Mouse (Mus musculus) lung, embryonic 16.5 days (tissue): ENCODE data around the gene Oard1. TPM values are rescaled to one million over a fixed set of nuclear protein-coding genes. Genes with fewer than 3 reads are reported as not detected.
A peak's percentile ranks its signal among the peaks of the same experiment; 100 is the strongest.

Experiments used
- ATAC-seq: fragments of 200-750 bp; cut with Nextera tagmentation; 2 replicates; pipeline ENCODE4 v1.8.0; 2017; ENCODE audit warnings: low read depth, mild to moderate bottlenecking, moderate library complexity
- H3K27ac ChIP-seq: fragments of 300-500 bp; sonication (generic); 2 replicates; pipeline ENCODE4 v1.5.1; 2014; ENCODE audit warnings: mild to moderate bottlenecking, control low read depth, low read length
- H3K27me3 ChIP-seq: fragments of 300-500 bp; sonication (generic); 2 replicates; pipeline ENCODE4 v1.6.1; 2014; ENCODE audit warnings: low read depth, low read length, mixed read lengths; ENCODE audit not compliant: control insufficient read depth, insufficient read depth
- H3K36me3 ChIP-seq: fragments of 300-500 bp; sonication (generic); 2 replicates; pipeline ENCODE4 v1.6.1; 2014; ENCODE audit warnings: low read length; ENCODE audit not compliant: control insufficient read depth, insufficient read depth
- H3K4me1 ChIP-seq: fragments of 300-500 bp; sonication (generic); replicated peaks from 2 replicates; pipeline ENCODE4 v1.6.1; 2014; ENCODE audit warnings: low read length, mixed read lengths; ENCODE audit not compliant: control insufficient read depth, insufficient read depth
- H3K4me2 ChIP-seq: fragments of 300-500 bp; sonication (generic); 2 replicates; pipeline ENCODE4 v1.6.1; 2014; ENCODE audit warnings: low read depth, low read length, control low read depth
- H3K4me3 ChIP-seq: fragments of 300-500 bp; sonication (generic); 2 replicates; pipeline ENCODE4 v1.5.1; 2014; ENCODE audit warnings: mild to moderate bottlenecking, low read length, control low read depth
- H3K9ac ChIP-seq: fragments of 300-500 bp; sonication (generic); 2 replicates; pipeline ENCODE4 v1.6.1; 2014; ENCODE audit warnings: low read length, control low read depth
- H3K9me3 ChIP-seq: fragments of 300-500 bp; sonication (generic); 2 replicates; pipeline ENCODE4 v1.6.1; 2016; ENCODE audit warnings: low read length; ENCODE audit not compliant: control insufficient read depth
- WGBS: fragments of 180-500 bp; shearing (Covaris S2); extraction: QIAGEN DNeasy Blood & Tissue Kit; methylation state at CpG from one replicate; pipeline ENCODE4 v1.1.7; 2014; 5-methylcytosine and 5-hydroxymethylcytosine counted together
- polyA plus RNA-seq: library from polyadenylated mRNA; unstranded; fragments of >200 nt; fragmentation: Nextera tagmentation; extraction: Ambion mirVana; gene quantifications from 2 replicates; pipeline ENCODE4 v1.2.1, GENCODE M21; 2015

The Oard1 gene
- polyA plus RNA-seq, 1 experiment from 2014 or later: 67.8 TPM

DNA sequence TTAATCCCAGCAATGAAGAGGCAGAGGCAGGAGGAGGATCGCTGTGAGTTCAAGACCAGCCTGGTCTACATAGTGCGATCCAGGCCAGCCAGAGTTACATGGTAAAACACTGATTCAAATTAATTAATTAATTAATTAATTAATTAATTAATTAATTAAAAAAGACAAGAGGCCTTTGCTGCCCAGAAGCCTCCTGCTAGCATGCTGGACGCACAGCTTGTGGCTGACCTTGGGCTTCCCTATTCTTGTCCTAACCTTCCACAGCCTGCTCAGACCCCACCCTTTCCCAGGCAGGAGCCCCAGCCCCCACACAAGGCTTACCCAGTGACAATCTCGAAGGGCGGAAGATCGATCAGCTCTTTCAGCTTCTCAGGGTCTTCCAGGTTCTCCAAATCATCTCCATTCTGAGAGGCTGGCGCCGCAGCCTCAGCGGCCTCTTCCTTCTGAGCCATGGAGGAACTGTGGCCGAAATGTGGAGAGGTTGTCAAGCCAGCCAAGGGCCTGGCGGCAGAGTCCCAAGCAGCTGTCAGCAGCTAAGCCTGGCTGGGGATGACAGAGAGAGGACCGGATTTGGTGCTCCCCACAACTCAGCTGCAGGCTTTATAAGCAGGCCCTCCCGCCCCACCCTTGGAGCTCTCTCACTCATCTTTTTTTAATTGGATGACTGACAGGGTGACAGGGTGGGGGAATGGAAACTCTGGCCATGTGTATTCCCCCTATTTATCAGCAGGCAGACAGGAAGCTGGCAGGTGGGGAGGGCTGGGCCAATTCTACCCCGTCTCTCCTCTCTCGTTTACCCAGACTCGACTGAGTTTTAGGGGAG, 22.6 kb downstream of the Oard1 start, which contains the start of gene Apobec2:
TSS of gene Apobec2 (minus strand) at position 773 of the 823 bp plus-strand sequence.
- 47% methylated on average over 16 of the region's 16 CpGs for WGBS
- Histone ChIP-seq H3K4me1 (peaks cover 29% of the 10 kb centered on the region), H3K9ac (peak within 1 kb of the TSS; percentile 40; the same call in 1 of the 2 replicates)

DNA sequence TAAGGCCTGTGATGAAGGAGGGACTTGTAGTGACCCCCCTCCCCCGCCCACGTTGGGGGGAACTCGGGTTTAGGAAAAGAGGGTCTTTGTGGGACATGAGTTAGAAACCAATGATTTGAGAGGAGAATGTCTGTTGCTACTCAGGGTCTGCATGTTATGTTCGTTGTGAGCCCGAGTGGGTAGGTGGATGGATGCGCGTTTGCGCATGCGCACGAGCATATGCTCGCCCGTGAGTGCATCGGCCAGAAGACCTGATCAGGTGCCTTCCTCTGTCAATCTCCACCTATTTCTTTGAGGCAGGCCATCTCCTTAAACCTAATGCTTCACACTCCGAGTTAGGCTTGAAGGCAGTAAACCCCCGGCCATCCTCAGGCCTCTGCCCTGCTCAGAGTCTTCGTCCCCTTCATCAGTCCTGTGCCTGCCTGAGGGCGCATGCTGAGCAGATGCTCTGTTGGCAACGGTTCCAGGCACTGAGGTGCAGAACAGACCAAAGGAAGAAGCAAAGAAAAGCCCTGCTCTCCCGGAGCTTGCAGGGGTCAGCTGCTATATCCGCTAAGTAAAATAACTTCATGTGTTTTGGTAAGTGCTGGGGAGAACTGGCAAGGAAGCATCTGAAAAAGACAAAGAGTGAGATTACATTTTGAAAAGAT, 23.3 kb downstream of the Oard1 start:
- H3K9ac ChIP-seq: no peak overlapping the region
- no peak overlapping the region for H3K4me2 ChIP-seq
- no peaks in the 10 kb centered on the region for H3K9me3 ChIP-seq
- no peak overlapping the region for H3K27ac ChIP-seq
- H3K36me3 ChIP-seq: no peaks in the 10 kb centered on the region
- no peak overlapping the region for H3K4me3 ChIP-seq
- H3K27me3 ChIP-seq: no peaks in the 10 kb centered on the region
- WGBS: 67% methylated on average over 20 of the region's 20 CpGs
- ATAC-seq: no peak
- H3K4me1 ChIP-seq: peaks cover 28% of the 10 kb centered on the region

More for the DNA sequence above, 22.6 kb downstream of the Oard1 start, which contains the start of gene Apobec2:
- no peaks in the 10 kb centered on the region for H3K36me3 ChIP-seq
- no peaks in the 10 kb centered on the region for H3K27me3 ChIP-seq
- 0 out of 2 replicates have a peak within 1 kb of the TSS, but pooled peaks have one; percentile 15 for H3K27ac ChIP-seq
- no peaks in the 10 kb centered on the region for H3K9me3 ChIP-seq
- peak; percentile 44 for ATAC-seq
- no peak within 1 kb of the TSS for H3K4me3 ChIP-seq
- no peak within 1 kb of the TSS for H3K4me2 ChIP-seq

DNA sequence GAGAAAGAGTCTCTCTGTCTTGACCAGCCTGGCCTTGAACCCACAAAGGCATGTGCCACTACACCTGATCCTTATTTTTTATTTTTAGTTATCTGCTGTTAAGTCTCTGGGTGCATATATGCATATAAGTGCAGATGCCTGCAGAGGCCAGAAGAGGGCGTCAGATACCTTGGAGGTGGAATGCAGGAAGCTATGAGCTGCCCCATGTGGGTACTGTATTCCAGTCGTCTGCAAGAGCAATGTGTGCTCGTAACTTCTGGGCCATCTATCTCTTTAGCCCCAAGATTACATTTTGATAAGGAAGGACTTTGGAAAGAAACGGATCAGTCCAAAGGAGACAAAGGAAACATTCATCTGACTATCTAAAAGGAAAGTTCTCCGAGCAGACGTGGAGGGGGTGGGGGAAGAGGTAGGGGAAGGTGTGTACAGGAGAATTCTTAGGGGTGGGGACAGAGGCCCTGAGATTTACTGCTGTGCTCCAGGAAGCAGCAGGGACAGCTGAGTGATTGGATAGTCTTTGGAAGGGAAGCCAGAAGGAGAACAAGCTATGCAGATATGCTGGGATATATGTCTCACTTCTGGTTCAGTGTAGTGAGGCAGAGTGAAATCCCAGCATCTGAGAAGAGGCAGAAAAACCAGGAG, 24.0 kb downstream of the Oard1 start:
- H3K9me3 ChIP-seq: no peaks in the 10 kb centered on the region
- H3K27me3 ChIP-seq: no peaks in the 10 kb centered on the region
- H3K9ac ChIP-seq: no peak overlapping the region
- 41% methylated on average over 6 of the region's 6 CpGs for WGBS
- no peak overlapping the region for H3K27ac ChIP-seq
- no peak overlapping the region for H3K4me3 ChIP-seq
- H3K4me1 ChIP-seq: peaks cover 28% of the 10 kb centered on the region
- H3K4me2 ChIP-seq: no peak overlapping the region
- no peak for ATAC-seq
- H3K36me3 ChIP-seq: no peaks in the 10 kb centered on the region

DNA sequence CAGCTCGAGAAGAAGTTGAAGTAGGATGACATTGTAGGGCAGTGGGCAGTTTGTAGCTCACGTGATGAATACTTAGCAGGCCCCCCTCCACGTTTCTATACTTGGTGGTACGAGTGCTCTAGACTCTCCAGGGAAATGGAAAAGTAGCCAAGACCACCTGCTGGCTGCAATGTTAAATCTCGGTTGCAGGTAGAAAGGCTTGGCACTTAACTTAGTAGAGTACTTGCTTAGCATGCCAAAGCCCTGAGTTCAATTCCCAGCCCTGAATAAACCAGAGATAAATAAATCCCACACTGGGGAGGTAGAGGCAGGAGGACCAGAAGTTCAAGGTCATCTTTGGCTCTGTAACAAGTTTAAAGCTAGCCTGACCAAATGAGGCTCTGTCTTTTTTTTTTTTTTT, 24.7 kb downstream of the Oard1 start:
- ATAC-seq: no peak
- Histone ChIP-seq H3K27ac (no peak overlapping the region), H3K4me3 (no peak overlapping the region), H3K4me1 (peaks cover 28% of the 10 kb centered on the region), H3K36me3 (no peaks in the 10 kb centered on the region), H3K27me3 (no peaks in the 10 kb centered on the region), H3K9me3 (no peaks in the 10 kb centered on the region), H3K9ac (no peak overlapping the region), H3K4me2 (no peak overlapping the region)
- 68% methylated on average over 5 of the region's 5 CpGs for WGBS

DNA sequence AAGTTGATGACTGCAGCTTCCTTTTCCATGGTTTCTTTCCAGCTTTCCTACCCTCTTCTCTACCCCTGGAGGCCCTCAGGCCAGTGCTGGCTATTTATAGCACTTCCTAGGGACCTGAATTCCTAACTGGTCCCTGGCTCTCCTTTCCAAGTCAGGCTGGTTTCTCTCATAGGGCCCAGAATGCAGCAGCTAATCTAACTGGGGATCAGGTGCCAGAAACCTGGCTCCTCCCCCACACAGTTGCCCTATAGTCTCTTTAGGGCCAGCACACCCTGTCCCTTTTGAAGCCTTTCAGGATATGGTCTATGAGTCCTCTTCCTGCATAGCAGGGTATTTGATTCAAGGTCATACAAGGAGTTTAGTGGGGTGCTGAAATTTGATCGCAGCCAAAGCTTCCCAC, 26.7 kb downstream of the Oard1 start:
- no peaks in the 10 kb centered on the region for H3K9me3 ChIP-seq
- no peaks in the 10 kb centered on the region for H3K36me3 ChIP-seq
- no peaks in the 10 kb centered on the region for H3K27me3 ChIP-seq
- H3K4me2 ChIP-seq: no peak overlapping the region
- 45% methylated on average over 1 of the region's 1 CpGs for WGBS
- H3K9ac ChIP-seq: no peak overlapping the region
- no peak for ATAC-seq
- peak overlapping the region; percentile 50; the same call in 1 of the 2 replicates for H3K27ac ChIP-seq
- peaks cover 17% of the 10 kb centered on the region for H3K4me1 ChIP-seq
- H3K4me3 ChIP-seq: no peak overlapping the region

DNA sequence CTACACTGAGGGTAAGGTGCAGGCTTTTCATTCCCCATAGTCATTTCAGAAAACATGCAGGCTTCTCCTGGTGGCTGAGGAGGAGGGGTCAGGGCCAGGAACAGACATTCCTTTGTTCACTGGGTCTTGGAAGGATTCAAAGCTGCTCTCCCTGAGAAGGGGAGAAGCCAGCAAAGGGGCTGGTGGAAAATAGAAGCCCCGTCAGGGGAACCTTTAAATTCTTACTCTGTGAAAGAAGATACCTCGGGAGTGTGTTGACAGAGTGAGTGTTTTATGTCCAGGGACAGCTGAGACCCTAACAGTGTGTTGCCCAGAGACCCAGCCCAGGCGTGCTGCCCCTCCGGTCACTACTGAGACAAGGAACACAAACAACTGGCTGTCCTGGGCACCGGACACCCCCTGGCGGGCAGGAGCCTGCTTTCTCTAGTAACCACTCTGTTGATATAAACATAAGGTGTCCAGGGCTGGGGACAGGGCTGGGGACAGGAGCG, 27.7 kb downstream of the Oard1 start:
- Histone ChIP-seq H3K4me3 (no peak overlapping the region), H3K36me3 (no peaks in the 10 kb centered on the region), H3K9ac (no peak overlapping the region), H3K9me3 (no peaks in the 10 kb centered on the region), H3K27ac (peak overlapping the region; percentile 50), H3K27me3 (no peaks in the 10 kb centered on the region), H3K4me1 (peaks cover 14% of the 10 kb centered on the region), H3K4me2 (no peak overlapping the region)
- ATAC-seq: peak; percentile 34
- WGBS: 15% methylated on average over 7 of the region's 7 CpGs

DNA sequence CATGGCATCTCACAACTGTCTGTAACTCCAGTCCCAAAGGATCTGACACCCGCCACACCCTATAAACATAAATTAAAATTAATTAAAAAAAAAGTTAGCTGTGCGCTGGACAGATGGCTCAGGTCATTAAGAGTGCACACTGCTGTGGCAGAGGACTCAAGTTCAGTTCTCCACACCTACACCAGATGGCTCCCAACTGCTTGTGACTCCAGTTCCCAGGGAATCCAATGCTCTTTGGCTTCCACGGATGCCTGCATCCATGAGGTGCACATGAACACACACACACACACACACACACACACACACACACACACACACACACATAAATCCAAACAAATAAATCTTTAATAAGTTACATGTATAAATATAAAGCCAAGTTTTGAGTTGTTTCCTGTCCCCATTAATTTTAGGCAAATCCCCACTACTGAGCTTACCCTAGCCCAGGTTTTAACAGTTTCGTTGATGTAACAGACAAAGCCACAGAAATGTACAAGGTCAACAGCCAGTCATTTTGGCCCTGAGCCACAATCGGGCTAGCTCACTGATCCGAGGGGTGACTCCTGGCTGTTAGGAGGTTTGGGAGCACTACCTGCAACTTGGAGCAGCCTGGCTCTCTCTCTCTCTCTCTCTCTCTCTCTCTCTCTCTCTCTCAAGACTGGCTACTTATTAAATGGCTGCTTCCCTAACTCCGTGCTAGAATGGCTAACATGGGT, 33.1 kb downstream of the Oard1 start:
- no peak overlapping the region for H3K4me2 ChIP-seq

DNA sequence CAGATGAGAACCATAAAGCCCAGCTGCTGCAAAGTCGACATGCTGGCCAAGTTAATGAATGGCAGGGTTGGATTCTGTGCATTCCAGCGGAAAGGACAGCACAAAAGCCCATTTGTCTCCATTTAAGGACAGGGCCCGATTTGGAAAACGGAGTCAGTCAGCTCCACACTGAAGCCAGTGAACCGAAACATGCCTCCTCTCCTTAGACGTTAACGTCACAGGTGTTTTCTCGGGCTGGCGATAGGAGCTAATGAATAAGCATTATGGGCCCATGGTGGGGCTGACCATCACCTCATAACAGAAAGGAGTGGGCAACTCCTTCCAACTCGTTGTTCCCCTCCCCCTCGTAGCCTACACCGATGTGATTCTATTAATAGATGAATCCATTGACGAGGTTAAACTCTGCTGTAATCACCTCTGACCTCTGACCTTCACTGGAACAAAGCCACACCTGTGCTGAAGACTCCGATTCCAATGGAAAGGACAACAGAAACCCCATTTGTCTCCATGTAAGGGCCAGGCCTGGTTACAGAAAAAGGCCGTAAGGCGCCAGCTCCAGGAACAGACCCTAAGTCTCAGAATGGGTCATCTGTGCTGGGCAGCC, 33.8 kb downstream of the Oard1 start:
- Histone ChIP-seq H3K36me3 (no peaks in the 10 kb centered on the region), H3K9me3 (no peaks in the 10 kb centered on the region), H3K27me3 (no peaks in the 10 kb centered on the region), H3K4me1 (no peaks in the 10 kb centered on the region), H3K27ac (no peak overlapping the region), H3K9ac (no peak overlapping the region), H3K4me2 (no peak overlapping the region), H3K4me3 (no peak overlapping the region)
- WGBS: 74% methylated on average over 16 of the region's 16 CpGs
- no peak for ATAC-seq

More for the DNA sequence above, 33.1 kb downstream of the Oard1 start:
- 57% methylated on average over 7 of the region's 7 CpGs for WGBS
- no peak for ATAC-seq
- H3K27me3 ChIP-seq: no peaks in the 10 kb centered on the region
- H3K4me3 ChIP-seq: no peak overlapping the region
- H3K4me1 ChIP-seq: no peaks in the 10 kb centered on the region
- no peak overlapping the region for H3K27ac ChIP-seq
- no peak overlapping the region for H3K9ac ChIP-seq
- no peaks in the 10 kb centered on the region for H3K9me3 ChIP-seq
- H3K36me3 ChIP-seq: no peaks in the 10 kb centered on the region
